In the genomic region with DNA sequence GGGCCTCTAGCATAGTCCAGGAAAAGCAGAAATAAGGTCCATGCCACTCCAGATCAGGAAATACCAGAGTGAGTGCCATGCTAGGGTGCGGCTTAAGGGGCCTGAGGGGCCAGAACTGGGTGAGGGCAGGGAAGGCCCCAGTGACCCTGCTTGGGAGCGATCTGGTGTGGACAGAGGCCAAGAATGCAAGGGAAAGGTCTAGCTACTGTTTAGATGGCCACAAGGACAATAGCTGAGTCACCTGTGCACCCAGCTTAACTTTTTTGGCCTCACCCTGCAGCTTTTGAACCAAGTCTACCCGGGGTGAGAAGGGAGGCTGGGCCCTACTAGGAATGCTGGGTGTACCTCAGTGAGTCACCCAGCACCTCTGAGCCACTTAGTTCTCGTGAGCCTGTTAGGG, we compare ENCODE assay signal across 8 mouse cellular contexts. TPM values are rescaled to one million over a fixed set of nuclear protein-coding genes. Genes with fewer than 3 reads are reported as not detected.
A peak's percentile ranks its signal among the peaks of the same experiment; 100 is the strongest.
DNase-seq lines count a peak whose midpoint lies in the region; ATAC-seq and TF ChIP-seq lines count a peak whose summit lies in the region.

No protein-coding gene starts in this region.

- H3K9ac ChIP-seq in forebrain, embryonic 14.5 days (ENCODE audit: low read length): no peak overlapping the region

- H3K27me3 ChIP-seq in forebrain, embryonic 14.5 days (replicated peaks; ENCODE audit: control insufficient read depth, insufficient read depth, low read length): peaks cover 27% of the 10 kb centered on the region
- peaks cover 68% of the 10 kb centered on the region for H3K27me3 ChIP-seq in midbrain, embryonic 10.5 days (ENCODE audit: low read depth, poor library complexity, severe bottlenecking)

- H3K4me2 ChIP-seq in forebrain, embryonic 14.5 days (ENCODE audit: low read length): peak overlapping the region; percentile 76; the same call in 1 of the 2 replicates

- peak overlapping the region; percentile 91 for H3K27ac ChIP-seq in layer of hippocampus, adult 2 months
- H3K27ac ChIP-seq in forebrain, embryonic 14.5 days (ENCODE audit: low read depth, low read length): no peak overlapping the region
- H3K27ac ChIP-seq in midbrain, embryonic 10.5 days (replicated peaks): no peak overlapping the region

- no peaks in the 10 kb centered on the region for H3K9me3 ChIP-seq in forebrain, embryonic 14.5 days (replicated peaks; ENCODE audit: control insufficient read depth, low read length)
- no peaks in the 10 kb centered on the region for H3K9me3 ChIP-seq in midbrain, embryonic 10.5 days (replicated peaks)

- DNase-seq in layer of hippocampus, adult 2 months (ENCODE audit: low spot score in 2 of 2): no peak
- no peak for DNase-seq in layer of hippocampus, postnatal 25 days (ENCODE audit: extremely low spot score in 1 of 2, low spot score in 1 of 2)
- DNase-seq in forebrain, embryonic 14.5 days (ENCODE audit: low spot score): no peak
- peak; percentile 47 for DNase-seq in kidney, postnatal 10 days
- no peak for DNase-seq in midbrain, embryonic 10.5 days (ENCODE audit: low spot score)
- no peak for DNase-seq in cerebellum, postnatal 36 days
- no peak for DNase-seq in spleen, postnatal 14 days (ENCODE audit: low spot score in 2 of 2)
- DNase-seq in layer of hippocampus, adult 9-11 months: no peak

- H3K36me3 ChIP-seq in forebrain, embryonic 14.5 days (ENCODE audit: control insufficient read depth, insufficient read depth, low read length): no peaks in the 10 kb centered on the region
- no peaks in the 10 kb centered on the region for H3K36me3 ChIP-seq in midbrain, embryonic 10.5 days

- no peaks in the 10 kb centered on the region for H3K4me1 ChIP-seq in forebrain, embryonic 14.5 days (ENCODE audit: control insufficient read depth, insufficient read depth, low read length)
- peaks cover 14% of the 10 kb centered on the region for H3K4me1 ChIP-seq in midbrain, embryonic 10.5 days

- ATAC-seq in forebrain, embryonic 14.5 days: no peak

- TF ChIP-seq CTCF in layer of hippocampus, adult 2 months (conservative IDR thresholded peaks at IDR 0.05): no peak

- 74% methylated on average over 4 of the region's 4 CpGs for WGBS in forebrain, embryonic 14.5 days
- 59% methylated on average over 4 of the region's 4 CpGs for WGBS in midbrain, embryonic 10.5 days

- H3K4me3 ChIP-seq in layer of hippocampus, adult 2 months: peak overlapping the region; percentile 56
- H3K4me3 ChIP-seq in forebrain, embryonic 14.5 days (ENCODE audit: low read depth, low read length): no peak overlapping the region
- H3K4me3 ChIP-seq in midbrain, embryonic 10.5 days: peak overlapping the region; percentile 64

RNA-seq across cellular contexts. Expression of gene Tmie, which starts 0.9 kb away (rescaled TPM):
- 1 to 10 TPM; 1.9 to 2.0 TPM for total RNA-seq in layer of hippocampus, adult 2 months (2021)
- 1 to 10 TPM; 1.5 to 1.7 TPM for total RNA-seq in layer of hippocampus, postnatal 25 days (2021)
- polyA plus RNA-seq in forebrain, embryonic 14.5 days (2014; fragmentation: Nextera tagmentation; extraction: Ambion mirVana): 0.30 and 0.40 TPM in 2 replicates
- polyA plus RNA-seq in midbrain, embryonic 10.5 days (2016; fragmentation: Nextera tagmentation; extraction: Ambion mirVana): 0.06 and 0.11 TPM in 2 replicates

RNA-seq across cellular contexts. Expression of gene Als2cl, which starts 1.1 kb away (rescaled TPM):
- total RNA-seq in layer of hippocampus, adult 2 months (2021): 10 to 100 TPM in 1 of 2 experiments, 1 to 10 TPM in 1; 9.1 to 14.6 TPM
- 10 to 100 TPM in 1 of 2 experiments, 1 to 10 TPM in 1; 8.6 to 17.6 TPM for total RNA-seq in layer of hippocampus, postnatal 25 days (2021)
- 0.54 and 0.62 TPM in 2 replicates for polyA plus RNA-seq in forebrain, embryonic 14.5 days (2014; fragmentation: Nextera tagmentation; extraction: Ambion mirVana)
- polyA plus RNA-seq in midbrain, embryonic 10.5 days (2016; fragmentation: Nextera tagmentation; extraction: Ambion mirVana): 0.78 and 0.83 TPM in 2 replicates

RNA-seq across cellular contexts. Expression of gene Prss50, which starts 23.0 kb away (rescaled TPM):
- under 1 TPM; 0.32 to 0.51 TPM for total RNA-seq in layer of hippocampus, adult 2 months (2021)
- under 1 TPM; 0.54 to 0.80 TPM for total RNA-seq in layer of hippocampus, postnatal 25 days (2021)
- not detected in 2 replicates for polyA plus RNA-seq in forebrain, embryonic 14.5 days (2014; fragmentation: Nextera tagmentation; extraction: Ambion mirVana)
- 0.35 and 0.85 TPM in 2 replicates for polyA plus RNA-seq in midbrain, embryonic 10.5 days (2016; fragmentation: Nextera tagmentation; extraction: Ambion mirVana)

RNA-seq across cellular contexts. Expression of gene Fam240a, which starts 35.9 kb away (rescaled TPM):
- not detected for total RNA-seq in layer of hippocampus, adult 2 months (2021)
- not detected for total RNA-seq in layer of hippocampus, postnatal 25 days (2021)
- not detected in 2 replicates for polyA plus RNA-seq in forebrain, embryonic 14.5 days (2014; fragmentation: Nextera tagmentation; extraction: Ambion mirVana)
- polyA plus RNA-seq in midbrain, embryonic 10.5 days (2016; fragmentation: Nextera tagmentation; extraction: Ambion mirVana): not detected in 2 replicates

RNA-seq across cellular contexts. Expression of gene Prss46, which starts 36.5 kb away (rescaled TPM):
- total RNA-seq in layer of hippocampus, adult 2 months (2021): not detected
- total RNA-seq in layer of hippocampus, postnatal 25 days (2021): under 1 TPM in 1 of 2 experiments, not detected in 1; 0.22 TPM
- not detected in 2 replicates for polyA plus RNA-seq in forebrain, embryonic 14.5 days (2014; fragmentation: Nextera tagmentation; extraction: Ambion mirVana)
- not detected in 2 replicates for polyA plus RNA-seq in midbrain, embryonic 10.5 days (2016; fragmentation: Nextera tagmentation; extraction: Ambion mirVana)
